Mouse (Mus musculus) heart, postnatal 25 days (tissue): ENCODE measurements around the gene Ptx4. TPM values are rescaled to one million over a fixed set of nuclear protein-coding genes. Genes with fewer than 3 reads are reported as not detected.

Experiments used
- DNase-seq: peaks from one replicate; pipeline ENCODE4 v3.0.0; 2022; ENCODE audit warnings: low spot score
- intact Hi-C: fragments of 180-260 bp; cut with DNase I; formaldehyde crosslinking; loops from one replicate; pipeline ENCODE4 v1.15.1; 2025
- total RNA-seq, 2 experiments: library from RNA; stranded (reverse); gene quantifications; 2 replicates each; pipeline ENCODE4 v1.2.3; 2021

The Ptx4 gene
- 1 to 10 TPM; 3.7 to 6.7 TPM for total RNA-seq

GRCm38 (mm10) chr17:25120406-25120805, at the start of gene Ptx4:
Gene Ptx4 (plus strand): TSS chr17:25120760.
- intact Hi-C loops, result loop anchor here (10.0 kb wide), 1 partner anchor 376 kb away; no protein-coding TSS in a partner anchor
- DNase-seq, result no peak

GRCm38 (mm10) chr17:25076906-25077305, 43.7 kb upstream of the Ptx4 start:
- no peak for DNase-seq
- intact Hi-C loops, result no loop called here

- intact Hi-C loops, result no loop called here
- DNase-seq, result peak; percentile 55
Measured at GRCm38 (mm10) chr17:25077771-25078372, 42.7 kb upstream of the Ptx4 start.

- DNase-seq, result no peak
- intact Hi-C loops, result no loop called here
Measured at GRCm38 (mm10) chr17:25080210-25080609, 40.4 kb upstream of the Ptx4 start.

- DNase-seq, result peak; percentile 80
- intact Hi-C loops, result no loop called here
Measured at GRCm38 (mm10) chr17:25080960-25081381, 39.6 kb upstream of the Ptx4 start.

- DNase-seq, result no peak
- intact Hi-C loops, result no loop called here
Measured at GRCm38 (mm10) chr17:25082081-25082847, 38.3 kb upstream of the Ptx4 start.

GRCm38 (mm10) chr17:25082887-25083286, 37.7 kb upstream of the Ptx4 start:
- DNase-seq, result no peak
- intact Hi-C loops, result no loop called here

- intact Hi-C loops, result no loop called here
- peak; percentile 83 for DNase-seq
Measured at GRCm38 (mm10) chr17:25083444-25083931, 37.1 kb upstream of the Ptx4 start, which contains the start of gene Tmem204. Gene Tmem204 (minus strand): TSS chr17:25083591.

GRCm38 (mm10) chr17:25084835-25085385, 35.6 kb upstream of the Ptx4 start:
- no peak for DNase-seq
- intact Hi-C loops, result no loop called here

GRCm38 (mm10) chr17:25086724-25087123, 33.8 kb upstream of the Ptx4 start:
- DNase-seq, result no peak

GRCm38 (mm10) chr17:25089158-25089557, 31.4 kb upstream of the Ptx4 start:
- no peak for DNase-seq
- intact Hi-C loops, result no loop called here

More at GRCm38 (mm10) chr17:25086724-25087123, 33.8 kb upstream of the Ptx4 start:
- intact Hi-C loops, result no loop called here

- intact Hi-C loops, result no loop called here
- DNase-seq, result no peak
Measured at GRCm38 (mm10) chr17:25090450-25090849, 30.1 kb upstream of the Ptx4 start.

GRCm38 (mm10) chr17:25096221-25096620, 24.3 kb upstream of the Ptx4 start:
- intact Hi-C loops, result no loop called here
- DNase-seq, result no peak

GRCm38 (mm10) chr17:25100052-25100451, 20.5 kb upstream of the Ptx4 start:
- no peak for DNase-seq

GRCm38 (mm10) chr17:25101338-25101737, 19.2 kb upstream of the Ptx4 start:
- DNase-seq, result no peak
- intact Hi-C loops, result no loop called here

More at GRCm38 (mm10) chr17:25100052-25100451, 20.5 kb upstream of the Ptx4 start:
- intact Hi-C loops, result no loop called here

- intact Hi-C loops, result no loop called here
- no peak for DNase-seq
Measured at GRCm38 (mm10) chr17:25107786-25108185, 12.8 kb upstream of the Ptx4 start.

- intact Hi-C loops, result no loop called here
- no peak for DNase-seq
Measured at GRCm38 (mm10) chr17:25109578-25109977, 11.0 kb upstream of the Ptx4 start.

- DNase-seq, result no peak
- intact Hi-C loops, result no loop called here
Measured at GRCm38 (mm10) chr17:25110590-25110989, 10.0 kb upstream of the Ptx4 start.

GRCm38 (mm10) chr17:25111220-25111619, 9.3 kb upstream of the Ptx4 start:
- no peak for DNase-seq
- intact Hi-C loops, result no loop called here

GRCm38 (mm10) chr17:25111739-25112422, 8.7 kb upstream of the Ptx4 start:
- no peak for DNase-seq
- intact Hi-C loops, result no loop called here
